Mouse (Mus musculus) cerebral cortex, adult 2 months (tissue): Measurements from ENCODE around the gene Eea1.

Experiments
- WGBS: fragments of 180-500 bp; shearing (Covaris S2); methylation state at CpG from one replicate; pipeline ENCODE4 v1.1.7; 2018; 5-methylcytosine and 5-hydroxymethylcytosine counted together

The Eea1 gene

DNA sequence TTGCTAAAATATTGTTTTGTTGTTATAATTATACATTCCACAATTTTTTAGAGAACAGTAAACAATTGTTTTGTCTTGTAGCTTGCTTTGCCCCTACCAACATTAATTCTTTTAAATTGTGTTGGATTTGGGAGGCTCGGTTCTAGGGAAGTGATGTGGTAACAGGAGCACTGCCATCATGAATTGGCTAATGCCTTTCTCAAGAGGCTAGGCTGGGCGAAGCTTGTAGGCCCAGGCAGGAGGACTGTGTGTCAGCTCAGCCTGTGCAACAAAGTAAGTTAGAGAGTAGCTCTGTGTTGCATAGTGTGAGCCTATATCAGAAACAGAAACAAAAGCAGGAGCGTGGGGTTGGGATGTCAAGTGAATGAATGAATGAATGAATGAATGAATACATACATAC lies 9.0 kb downstream of the Eea1 start:
- WGBS = 94% methylated on average over 3 of the region's 3 CpGs

GRCm38 (mm10) chr10:95950194-95950593 lies 9.7 kb downstream of the Eea1 start:
- 70% methylated on average over 5 of the region's 5 CpGs for WGBS

DNA sequence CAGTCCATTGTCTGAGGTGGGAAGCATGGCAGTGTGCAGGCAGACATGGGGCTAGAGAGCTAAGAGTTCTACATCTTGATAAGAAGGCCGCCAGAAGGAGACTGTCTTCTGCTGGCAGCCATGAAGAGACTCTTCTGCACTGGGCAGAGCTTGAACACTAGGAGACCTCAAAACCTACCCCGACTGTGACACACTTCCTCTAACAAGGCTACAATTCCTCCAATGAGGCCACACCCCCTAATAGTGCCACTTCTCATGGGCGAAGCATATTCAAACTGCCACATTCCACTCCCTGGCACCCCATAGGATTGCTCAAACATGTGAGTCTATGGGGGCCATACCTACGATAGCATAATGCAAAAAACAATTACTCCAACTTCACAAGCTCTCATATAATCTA lies 10.3 kb downstream of the Eea1 start:
- WGBS = 92% methylated on average over 4 of the region's 4 CpGs

- WGBS = 84% methylated on average over 2 of the region's 2 CpGs
These were observed 10.9 kb downstream of the Eea1 start for GRCm38 (mm10) chr10:95951346-95951745.

- 97% methylated on average over 2 of the region's 2 CpGs for WGBS
These were observed 16.2 kb downstream of the Eea1 start for GRCm38 (mm10) chr10:95956629-95957028.

GRCm38 (mm10) chr10:95957574-95957973 lies 17.1 kb downstream of the Eea1 start:
- WGBS = 32% methylated on average over 1 of the region's 1 CpGs

GRCm38 (mm10) chr10:95964679-95965078 lies 24.2 kb downstream of the Eea1 start:
- 74% methylated on average over 1 of the region's 1 CpGs for WGBS

- WGBS = 88% methylated on average over 1 of the region's 1 CpGs
These were observed 29.2 kb downstream of the Eea1 start for GRCm38 (mm10) chr10:95969694-95970093.

- WGBS = 50% methylated on average over 3 of the region's 3 CpGs
These were observed 30.3 kb downstream of the Eea1 start for GRCm38 (mm10) chr10:95970744-95971212.

GRCm38 (mm10) chr10:95971341-95971740 lies 30.9 kb downstream of the Eea1 start:
- 84% methylated on average over 4 of the region's 4 CpGs for WGBS

DNA sequence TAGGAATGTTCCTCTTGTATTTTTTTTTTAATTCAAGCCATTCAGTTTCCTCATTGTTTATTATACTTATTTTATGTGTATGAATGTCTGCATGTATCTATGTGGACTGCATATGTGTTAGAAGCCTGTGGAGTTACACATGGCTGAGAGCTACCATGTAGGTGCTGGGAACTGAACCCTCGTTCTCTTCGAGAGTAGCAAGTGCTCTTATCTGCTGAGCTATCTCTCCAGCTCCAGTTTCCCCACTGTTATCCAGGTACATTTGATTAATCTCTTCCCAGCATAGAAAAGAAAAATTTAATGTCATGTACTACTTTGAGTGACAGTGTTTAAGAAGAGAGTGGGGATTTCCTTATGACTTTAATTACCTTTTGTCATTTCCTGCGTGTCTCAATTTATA lies 31.5 kb downstream of the Eea1 start:
- WGBS = 86% methylated on average over 3 of the region's 3 CpGs

DNA sequence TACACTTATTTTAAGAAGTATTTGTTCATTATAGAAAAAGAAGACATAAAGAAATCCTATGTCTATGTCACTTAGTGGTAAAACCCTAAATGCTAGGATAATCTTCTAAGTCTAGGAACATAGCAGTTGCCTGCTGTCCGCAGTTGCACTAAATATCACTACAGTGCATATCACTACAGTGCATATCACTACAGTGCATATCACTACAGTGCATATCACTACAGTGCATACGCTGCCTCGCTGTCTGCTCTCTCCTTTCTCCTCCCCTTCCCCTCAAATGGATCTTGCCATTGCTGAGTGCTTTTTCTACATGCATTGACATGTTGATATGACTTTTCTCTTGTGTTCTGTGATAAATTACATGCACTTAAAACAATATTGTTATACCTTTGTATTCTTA lies 34.0 kb downstream of the Eea1 start:
- WGBS = 98% methylated on average over 3 of the region's 3 CpGs

GRCm38 (mm10) chr10:95976798-95977197 lies 36.3 kb downstream of the Eea1 start:
- WGBS = 92% methylated on average over 2 of the region's 2 CpGs

GRCm38 (mm10) chr10:95989731-95990130 lies 49.3 kb downstream of the Eea1 start:
- 90% methylated on average over 1 of the region's 1 CpGs for WGBS

DNA sequence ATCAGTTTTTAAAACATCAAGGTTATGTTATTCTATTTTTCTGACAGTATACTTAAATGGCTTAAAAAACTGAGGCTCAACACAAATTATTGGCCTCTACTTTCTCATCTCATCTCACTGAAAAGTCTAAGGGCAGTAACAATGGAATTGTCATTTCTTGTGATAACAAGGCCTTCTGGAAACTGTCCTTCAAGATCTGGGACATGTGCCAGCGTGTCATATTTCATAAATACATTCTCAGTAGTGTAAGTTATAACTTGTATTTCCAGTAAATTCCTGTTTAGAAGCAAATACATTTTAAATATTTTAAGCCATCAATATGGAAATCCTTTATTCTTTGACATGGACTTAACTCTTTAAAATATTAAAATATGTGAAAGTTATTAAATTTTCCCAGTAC lies 50.7 kb downstream of the Eea1 start:
- 94% methylated on average over 1 of the region's 1 CpGs for WGBS

DNA sequence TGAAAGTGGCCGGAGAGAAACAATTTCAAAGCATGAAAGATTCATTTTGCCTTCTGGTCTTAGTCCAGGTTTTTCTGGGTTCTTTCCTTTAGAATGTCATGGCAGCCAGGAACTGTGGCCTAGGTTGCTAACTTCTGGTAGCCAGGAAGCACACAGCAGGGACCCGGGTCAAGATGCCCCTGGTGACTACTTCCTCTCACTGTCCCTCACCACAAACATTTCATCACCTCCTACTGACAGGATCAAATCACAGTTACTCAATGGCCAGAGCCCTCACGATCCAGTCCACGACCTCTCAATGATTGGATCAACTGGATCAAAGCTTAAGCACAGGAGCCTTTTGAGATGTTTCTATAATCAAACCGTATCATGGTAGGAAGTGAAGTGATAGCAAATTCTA lies 60.5 kb downstream of the Eea1 start:
- 65% methylated on average over 5 of the region's 5 CpGs for WGBS

- 93% methylated on average over 2 of the region's 2 CpGs for WGBS
These were observed 77.0 kb downstream of the Eea1 start for GRCm38 (mm10) chr10:96017418-96017817.

GRCm38 (mm10) chr10:96033356-96033984 lies 93.0 kb downstream of the Eea1 start:
- 40% methylated on average over 10 of the region's 10 CpGs for WGBS

DNA sequence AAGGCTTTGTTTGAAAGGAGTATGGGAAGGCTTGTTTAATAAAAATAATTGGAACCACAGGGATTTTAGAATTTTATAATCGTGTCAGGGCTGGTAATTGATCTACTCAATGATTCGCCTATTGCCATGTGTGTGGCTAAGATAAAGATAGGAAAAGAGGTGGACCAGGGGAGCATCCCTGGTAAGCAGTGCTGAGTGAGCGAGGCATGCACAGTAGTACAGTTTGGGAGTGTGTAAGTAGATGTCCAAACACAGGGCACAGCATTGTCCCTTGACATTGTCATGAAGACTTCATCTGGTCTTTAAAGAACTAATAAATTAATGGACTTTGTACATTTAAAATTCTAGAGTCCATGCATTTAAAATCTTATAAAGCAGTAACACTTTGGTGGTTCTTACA lies 93.7 kb downstream of the Eea1 start:
- WGBS = 86% methylated on average over 3 of the region's 3 CpGs

- WGBS = 62% methylated on average over 2 of the region's 2 CpGs
These were observed 103.8 kb downstream of the Eea1 start for GRCm38 (mm10) chr10:96044216-96044615.

GRCm38 (mm10) chr10:96047960-96048536 lies 107.6 kb downstream of the Eea1 start:
- WGBS = 62% methylated on average over 9 of the region's 9 CpGs

- 92% methylated on average over 3 of the region's 3 CpGs for WGBS
These were observed 108.1 kb downstream of the Eea1 start for GRCm38 (mm10) chr10:96048550-96048949.

DNA sequence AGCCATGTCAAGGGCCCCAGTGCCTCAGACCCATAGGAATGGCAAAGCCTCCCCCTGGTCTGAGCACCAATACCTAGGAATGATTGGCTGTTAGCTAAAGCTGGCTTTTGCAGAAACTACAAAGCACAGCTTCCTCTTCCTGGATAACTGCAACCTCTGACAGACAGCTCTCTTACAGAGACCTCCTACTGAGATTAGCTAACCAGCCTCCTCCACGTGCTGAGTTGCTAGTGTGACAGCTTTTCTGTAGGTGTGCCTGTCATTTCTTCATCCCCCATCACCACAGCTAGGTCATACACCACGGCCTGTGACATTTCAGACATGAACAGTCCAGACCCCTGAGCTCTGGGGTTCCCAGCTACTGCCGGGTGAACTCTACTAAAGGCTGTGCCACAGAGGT lies 126.9 kb downstream of the Eea1 start:
- 49% methylated on average over 3 of the region's 3 CpGs for WGBS

GRCm38 (mm10) chr10:96074386-96074785 lies 133.9 kb downstream of the Eea1 start:
- WGBS = 87% methylated on average over 7 of the region's 7 CpGs
